Comparison of ENCODE assay signal across 14 mouse cellular contexts in genomic region chr12:76926338-76926945, GRCm38 (mm10). TPM values are rescaled to one million over a fixed set of nuclear protein-coding genes. Genes with fewer than 3 reads are reported as not detected.
DNase-seq lines count a peak whose midpoint lies in the region; ATAC-seq and TF ChIP-seq lines count a peak whose summit lies in the region.
"Had no signal": no experiment of that assay in that cellular context is flagged by ENCODE, and none has a peak within 500 bp of the region (broad histone marks: within the 10 kb centered on the region; RNA-seq: fewer than 3 reads in every experiment).

No protein-coding gene starts in this region.

- intact Hi-C loops in heart, postnatal 25 days (cut with DNase I), result loop anchor here (5.0 kb wide), 2 partner anchors 39 to 89 kb away; no protein-coding TSS in a partner anchor

- no peaks in the 10 kb centered on the region for H3K9me3 ChIP-seq in intestine, embryonic 16.5 days (ENCODE audit: control insufficient read depth, low read length)
- no peaks in the 10 kb centered on the region for H3K9me3 ChIP-seq in intestine, embryonic 15.5 days
- H3K9me3 ChIP-seq: hindbrain, embryonic 15.5 days; neural tube, embryonic 15.5 days had no signal

- H3K36me3 ChIP-seq in intestine, embryonic 16.5 days (ENCODE audit: control insufficient read depth, insufficient read depth, low read length), result no peaks in the 10 kb centered on the region
- no peaks in the 10 kb centered on the region for H3K36me3 ChIP-seq in intestine, embryonic 15.5 days
- H3K36me3 ChIP-seq: hindbrain, embryonic 15.5 days; neural tube, embryonic 15.5 days had no signal

- DNase-seq in cerebellum, adult 2 months, result peak in 1 of 2 experiments; percentile 50
- no peak for DNase-seq in cerebellum, postnatal 4 days (ENCODE audit: low spot score in 2 of 2)
- peak; percentile 5 for DNase-seq in adipocyte (ENCODE audit: low spot score)
- DNase-seq in heart, postnatal 25 days (ENCODE audit: low spot score), result peak; percentile 31
- DNase-seq in yolk sac, embryonic 10.5 days (ENCODE audit: low spot score), result no peak
- no peak for DNase-seq in right cerebral cortex, postnatal 36 days (ENCODE audit: low spot score in 2 of 2)
- DNase-seq: adrenal gland, adult 2 months; lung, embryonic 14.5 days; thymus, adult 18-20 months had no signal

- no peak overlapping the region for H3K9ac ChIP-seq in intestine, embryonic 16.5 days (ENCODE audit: low read depth, low read length)
- H3K9ac ChIP-seq in intestine, embryonic 15.5 days, result no peak overlapping the region
- H3K9ac ChIP-seq: hindbrain, embryonic 15.5 days; lung, embryonic 14.5 days; neural tube, embryonic 15.5 days had no signal

- no peak overlapping the region for H3K4me2 ChIP-seq in intestine, embryonic 16.5 days (ENCODE audit: low read depth, low read length)
- no peak overlapping the region for H3K4me2 ChIP-seq in intestine, embryonic 15.5 days (replicated peaks)
- H3K4me2 ChIP-seq: hindbrain, embryonic 15.5 days; lung, embryonic 14.5 days; neural tube, embryonic 15.5 days had no signal

- whole genome bisulfite sequencing in cerebellum, adult 2 months, result 47% methylated on average over 10 of the region's 10 CpGs
- WGBS in intestine, embryonic 16.5 days, result 77% methylated on average over 10 of the region's 10 CpGs
- 73% methylated on average over 10 of the region's 10 CpGs for WGBS in intestine, embryonic 15.5 days

- no peaks in the 10 kb centered on the region for H3K27me3 ChIP-seq in cerebellum, adult 2 months (ENCODE audit: control insufficient read depth, insufficient read depth, low read length)
- H3K27me3 ChIP-seq in intestine, embryonic 16.5 days (replicated peaks; ENCODE audit: control insufficient read depth, insufficient read depth, low read length), result no peaks in the 10 kb centered on the region
- no peaks in the 10 kb centered on the region for H3K27me3 ChIP-seq in intestine, embryonic 15.5 days (replicated peaks)
- H3K27me3 ChIP-seq: hindbrain, embryonic 15.5 days; neural tube, embryonic 15.5 days had no signal

- no peak for TF ChIP-seq CTCF in cerebellum, adult 2 months (IDR thresholded peaks at IDR 0.05; ENCODE audit: borderline replicate concordance, insufficient read depth, low read depth, low read length)

- ATAC-seq in intestine, embryonic 16.5 days, result peak; percentile 28; the same call in 1 of the 2 replicates
- no peak; the same call in 1 of the 2 replicates for ATAC-seq in intestine, embryonic 15.5 days

- no peak overlapping the region for H3K4me3 ChIP-seq in cerebellum, adult 2 months (replicated peaks; ENCODE audit: insufficient read depth, low read depth, low read length)
- no peak overlapping the region for H3K4me3 ChIP-seq in intestine, embryonic 16.5 days (ENCODE audit: low read length)
- H3K4me3 ChIP-seq in intestine, embryonic 15.5 days (replicated peaks), result no peak overlapping the region
- H3K4me3 ChIP-seq: hindbrain, embryonic 15.5 days; left cerebral cortex, adult 2 months; neural tube, embryonic 15.5 days had no signal

- no peak for TF ChIP-seq POLR2A in cerebellum, adult 2 months (IDR thresholded peaks at IDR 0.05; ENCODE audit: borderline replicate concordance, insufficient read depth, low read length)

- peak overlapping the region; percentile 47 for H3K27ac ChIP-seq in cerebellum, adult 2 months (ENCODE audit: insufficient read depth, low read length)
- no peak overlapping the region; the same call in 1 of the 2 replicates for H3K27ac ChIP-seq in intestine, embryonic 16.5 days (ENCODE audit: low read length)
- no peak overlapping the region for H3K27ac ChIP-seq in intestine, embryonic 15.5 days
- H3K27ac ChIP-seq: hindbrain, embryonic 15.5 days; left cerebral cortex, adult 2 months; neural tube, embryonic 15.5 days had no signal

- H3K4me1 ChIP-seq in cerebellum, adult 2 months (ENCODE audit: control insufficient read depth, insufficient read depth, low read length), result peaks cover 41% of the 10 kb centered on the region
- peaks cover 6% of the 10 kb centered on the region; the same call in 1 of the 2 replicates for H3K4me1 ChIP-seq in intestine, embryonic 16.5 days (ENCODE audit: control insufficient read depth, insufficient read depth, low read length)
- no peaks in the 10 kb centered on the region for H3K4me1 ChIP-seq in intestine, embryonic 15.5 days (replicated peaks)
- H3K4me1 ChIP-seq: hindbrain, embryonic 15.5 days; neural tube, embryonic 15.5 days had no signal

RNA-seq across cellular contexts. Expression of gene Max, which starts 35.6 kb away (rescaled TPM):
- polyA plus RNA-seq in cerebellum, adult 2 months (2012; rRNA removed), result 90.7 and 93.6 TPM in 2 replicates
- 14.2 and 15.0 TPM in 2 replicates for polyA plus RNA-seq in intestine, embryonic 16.5 days (2015; fragmentation: Nextera tagmentation; extraction: Ambion mirVana)
- polyA plus RNA-seq in intestine, embryonic 15.5 days (2015; fragmentation: Nextera tagmentation; extraction: Ambion mirVana), result 13.0 and 13.1 TPM in 2 replicates
- 10 to 100 TPM; 47.7 to 67.9 TPM for total RNA-seq in heart, postnatal 25 days (2021)

Comparison
In these comparisons a context has a peak if more than half of its experiments do, and no peak if none do; other contexts are left out.
1. DNase-seq: peak in adipocyte (single experiment) and heart, postnatal 25 days (single experiment); none in cerebellum, postnatal 4 days (0 of 2), yolk sac, embryonic 10.5 days (single experiment) and right cerebral cortex, postnatal 36 days (0 of 2).